Mouse (Mus musculus) embryonic facial prominence, embryonic 13.5 days (tissue): Measurements from ENCODE around the gene St6galnac3. TPM values are rescaled to one million over a fixed set of nuclear protein-coding genes. Genes with fewer than 3 reads are reported as not detected.

Experiments used
- ATAC-seq: fragments of 200-750 bp; cut with Nextera tagmentation; 2 replicates; pipeline ENCODE4 v1.8.0; 2017; ENCODE audit warnings: low read depth; ENCODE audit not compliant: insufficient number of reproducible peaks, insufficient read depth, low FRiP score, low TSS enrichment
- H3K27ac ChIP-seq: fragments of 300-500 bp; sonication (generic); 2 replicates; pipeline ENCODE4 v1.5.1; 2015; ENCODE audit warnings: moderate library complexity, mild to moderate bottlenecking, inconsistent platforms
- H3K27me3 ChIP-seq: fragments of 300-500 bp; sonication (generic); 2 replicates; pipeline ENCODE4 v1.6.1; 2015; ENCODE audit warnings: mild to moderate bottlenecking, inconsistent platforms
- H3K36me3 ChIP-seq: fragments of 300-500 bp; sonication (generic); 2 replicates; pipeline ENCODE4 v1.6.1; 2015; ENCODE audit warnings: mild to moderate bottlenecking, inconsistent platforms
- H3K4me1 ChIP-seq: fragments of 300-500 bp; sonication (generic); 2 replicates; pipeline ENCODE4 v1.6.1; 2015; ENCODE audit warnings: inconsistent platforms
- H3K4me2 ChIP-seq: fragments of 300-500 bp; sonication (generic); 2 replicates; pipeline ENCODE4 v1.6.1; 2015; ENCODE audit warnings: moderate library complexity, mild to moderate bottlenecking, inconsistent platforms
- H3K4me3 ChIP-seq: fragments of 300-500 bp; sonication (generic); 2 replicates; pipeline ENCODE4 v1.5.1; 2015; ENCODE audit warnings: mild to moderate bottlenecking, inconsistent platforms
- H3K9ac ChIP-seq: fragments of 300-500 bp; sonication (generic); 2 replicates; pipeline ENCODE4 v1.6.1; 2015; ENCODE audit warnings: mild to moderate bottlenecking, inconsistent platforms
- H3K9me3 ChIP-seq: fragments of 300-500 bp; sonication (generic); 2 replicates; pipeline ENCODE4 v1.6.1; 2016; ENCODE audit warnings: inconsistent platforms
- WGBS: fragments of 180-500 bp; shearing (Covaris S2); methylation state at CpG from one replicate; pipeline ENCODE4 v1.1.7; 2015; ENCODE audit warnings: mixed read lengths; 5-methylcytosine and 5-hydroxymethylcytosine counted together
- microRNA-seq: library from miRNA; unstranded; fragments of <30 nt; microRNA quantifications from one replicate; pipeline ENCODE4, GENCODE M21; 2016
- polyA plus RNA-seq: library from polyadenylated mRNA; unstranded; fragments of >200 nt; fragmentation: Nextera tagmentation; extraction: Ambion mirVana; gene quantifications from 2 replicates; pipeline ENCODE4 v1.2.1, GENCODE M21; 2015

St6galnac3 gene
- polyA plus RNA-seq, 1 experiment from 2014 or later, result 60.3 TPM

DNA sequence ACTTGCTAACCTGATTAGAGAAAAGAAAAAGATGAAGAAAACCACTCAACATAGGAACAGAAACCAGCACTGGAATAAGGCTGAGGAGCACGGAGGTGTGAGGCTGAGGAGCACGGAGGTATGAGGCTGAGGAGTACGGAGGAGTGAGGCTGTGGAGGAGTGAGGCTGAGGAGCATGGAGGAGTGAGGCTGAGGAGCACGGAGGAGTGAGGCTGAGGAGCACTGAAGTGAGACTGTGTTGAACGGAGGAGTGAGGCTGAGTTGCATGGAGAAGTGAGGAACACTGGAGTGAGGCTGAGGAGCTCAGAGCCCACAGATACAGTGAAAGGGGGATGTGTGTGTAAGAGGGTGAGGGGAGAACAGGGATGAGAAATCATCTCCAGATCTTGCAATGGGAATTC lies 564.3 kb downstream of the St6galnac3 start:
- WGBS, result 84% methylated on average over 5 of the region's 5 CpGs

GRCm38 (mm10) chr3:153148887-153149286 lies 576.1 kb downstream of the St6galnac3 start:
- peaks cover 9% of the 10 kb centered on the region for H3K4me1 ChIP-seq
- H3K4me3 ChIP-seq, result no peak overlapping the region
- H3K9me3 ChIP-seq, result no peaks in the 10 kb centered on the region
- 10% methylated on average over 2 of the region's 2 CpGs for WGBS
- no peak overlapping the region for H3K9ac ChIP-seq
- no peak for ATAC-seq
- no peaks in the 10 kb centered on the region for H3K27me3 ChIP-seq
- H3K36me3 ChIP-seq, result no peaks in the 10 kb centered on the region
- H3K4me2 ChIP-seq, result no peak overlapping the region
- no peak overlapping the region for H3K27ac ChIP-seq

More for the DNA sequence above, 564.3 kb downstream of the St6galnac3 start:
- ATAC-seq, result no peak
- H3K27ac ChIP-seq, result no peak overlapping the region
- H3K4me1 ChIP-seq, result no peaks in the 10 kb centered on the region
- H3K27me3 ChIP-seq, result no peaks in the 10 kb centered on the region
- no peak overlapping the region for H3K4me3 ChIP-seq
- H3K9me3 ChIP-seq, result no peaks in the 10 kb centered on the region
- H3K36me3 ChIP-seq, result no peaks in the 10 kb centered on the region
- H3K4me2 ChIP-seq, result no peak overlapping the region
- H3K9ac ChIP-seq, result no peak overlapping the region

Small RNAs within 50 kb of the gene (microRNA-seq; reads per million reads assigned to microRNA genes)
- gene Gm27405, result not detected

Other genes starting within 250 kb of the St6galnac3 start
- 0.22 and 0.39 TPM in 2 replicates for gene Asb17, start 119.0 kb upstream of the St6galnac3 start, polyA plus RNA-seq
- 0.10 and 0.18 TPM in 2 replicates for gene Msh4, start 181.0 kb upstream of the St6galnac3 start, polyA plus RNA-seq
- gene Rabggtb, start 187.8 kb upstream of the St6galnac3 start, polyA plus RNA-seq, result 50.9 and 53.1 TPM in 2 replicates
- gene Acadm, start 219.5 kb upstream of the St6galnac3 start, polyA plus RNA-seq, result 65.6 and 72.2 TPM in 2 replicates
- gene Slc44a5, start 248.3 kb upstream of the St6galnac3 start, polyA plus RNA-seq, result 2.2 and 2.6 TPM in 2 replicates